Mouse (Mus musculus) thymus, adult 2 months (tissue): ENCODE results near the gene Pold3.

Source experiments
- CTCF ChIP-seq: fragments of 200-500 bp; IDR thresholded peaks from 2 replicates; pipeline ENCODE4 v1.5.1; 2012; ENCODE audit warnings: mild to moderate bottlenecking, control low read depth, low read length, moderate library complexity, borderline replicate concordance; ENCODE audit not compliant: control insufficient read depth, poor library complexity, insufficient read depth; ENCODE audit errors: extremely low read depth
- POLR2A ChIP-seq: fragments of 200-500 bp; IDR thresholded peaks from 2 replicates; pipeline ENCODE4 v1.6.1; 2012; ENCODE audit warnings: mild to moderate bottlenecking, low read length, control low read depth, moderate library complexity; ENCODE audit not compliant: control insufficient read depth, poor library complexity, insufficient read depth; ENCODE audit errors: extremely low read depth

GRCm38 (mm10) chr7:100160006-100160405 lies 38.6 kb upstream of the Pold3 start:
- no peak for TF ChIP-seq CTCF
- TF ChIP-seq POLR2A, result no peak
